Mouse (Mus musculus) heart, postnatal 0 days (tissue): ENCODE results near the gene Fam71a. TPM values are rescaled to one million over a fixed set of nuclear protein-coding genes. Genes with fewer than 3 reads are reported as not detected.

Experiments used
- ATAC-seq: fragments of 200-750 bp; cut with Nextera tagmentation; 2 replicates; pipeline ENCODE4 v1.8.0; 2017; ENCODE audit warnings: low read depth, moderate number of reproducible peaks, moderate library complexity; ENCODE audit not compliant: insufficient read depth
- DNase-seq: peaks from one replicate; pipeline ENCODE4 v3.0.0-alpha.2; 2016; ENCODE audit warnings: low spot score
- H3K27ac ChIP-seq: fragments of 300-500 bp; sonication (generic); 2 replicates; pipeline ENCODE4 v1.5.1; 2014; ENCODE audit warnings: low read depth, mild to moderate bottlenecking
- H3K27me3 ChIP-seq: fragments of 300-500 bp; sonication (generic); 2 replicates; pipeline ENCODE4 v1.6.1; 2014; ENCODE audit warnings: low read length, mixed read lengths; ENCODE audit not compliant: control insufficient read depth, insufficient read depth
- H3K36me3 ChIP-seq: fragments of 300-500 bp; sonication (generic); replicated peaks from 2 replicates; pipeline ENCODE4 v1.6.1; 2014; ENCODE audit warnings: low read length, mixed read lengths; ENCODE audit not compliant: control insufficient read depth, insufficient read depth
- H3K4me1 ChIP-seq: fragments of 300-500 bp; sonication (generic); 2 replicates; pipeline ENCODE4 v1.6.1; 2014; ENCODE audit warnings: antibody characterized with exemption; ENCODE audit not compliant: control insufficient read depth, insufficient read depth
- H3K4me2 ChIP-seq: fragments of 300-500 bp; sonication (generic); 2 replicates; pipeline ENCODE4 v1.6.1; 2014; ENCODE audit warnings: low read depth, mild to moderate bottlenecking, low read length, moderate library complexity
- H3K4me3 ChIP-seq: fragments of 300-500 bp; sonication (generic); 2 replicates; pipeline ENCODE4 v1.5.1; 2014; ENCODE audit warnings: low read depth, low read length
- H3K9ac ChIP-seq: fragments of 300-500 bp; sonication (generic); replicated peaks from 2 replicates; pipeline ENCODE4 v1.6.1; 2014; ENCODE audit warnings: low read depth, low read length, mixed read lengths
- H3K9me3 ChIP-seq: fragments of 300-500 bp; sonication (generic); replicated peaks from 2 replicates; pipeline ENCODE4 v1.6.1; 2016; ENCODE audit warnings: low read length; ENCODE audit not compliant: control insufficient read depth
- CTCF ChIP-seq: IDR thresholded peaks from 2 replicates; pipeline ENCODE4 v1.5.1; 2016; ENCODE audit warnings: antibody characterized with exemption, control low read depth, low read depth
- EP300 ChIP-seq: IDR thresholded peaks from 2 replicates; pipeline ENCODE4 v1.6.1; 2016; ENCODE audit warnings: antibody characterized with exemption, low read depth
- WGBS: fragments of 180-500 bp; shearing (Covaris S2); extraction: QIAGEN DNeasy Blood & Tissue Kit; methylation state at CpG from one replicate; pipeline ENCODE4 v1.1.7; 2014; 5-methylcytosine and 5-hydroxymethylcytosine counted together
- polyA plus RNA-seq: library from polyadenylated mRNA; unstranded; fragments of >200 nt; fragmentation: Nextera tagmentation; extraction: Ambion mirVana; gene quantifications from 2 replicates; pipeline ENCODE4 v1.2.1, GENCODE M21; 2015
- total RNA-seq: library from RNA; depleted of rRNA; stranded (reverse); fragments of >200 nt; gene quantifications from 2 replicates; pipeline ENCODE4 v1.2.3, GENCODE M21; 2014; ENCODE audit warnings: low replicate concordance; rRNA removed

The Fam71a gene
- total and polyA plus RNA-seq, 2 experiments from 2014 or later, result not detected

DNA sequence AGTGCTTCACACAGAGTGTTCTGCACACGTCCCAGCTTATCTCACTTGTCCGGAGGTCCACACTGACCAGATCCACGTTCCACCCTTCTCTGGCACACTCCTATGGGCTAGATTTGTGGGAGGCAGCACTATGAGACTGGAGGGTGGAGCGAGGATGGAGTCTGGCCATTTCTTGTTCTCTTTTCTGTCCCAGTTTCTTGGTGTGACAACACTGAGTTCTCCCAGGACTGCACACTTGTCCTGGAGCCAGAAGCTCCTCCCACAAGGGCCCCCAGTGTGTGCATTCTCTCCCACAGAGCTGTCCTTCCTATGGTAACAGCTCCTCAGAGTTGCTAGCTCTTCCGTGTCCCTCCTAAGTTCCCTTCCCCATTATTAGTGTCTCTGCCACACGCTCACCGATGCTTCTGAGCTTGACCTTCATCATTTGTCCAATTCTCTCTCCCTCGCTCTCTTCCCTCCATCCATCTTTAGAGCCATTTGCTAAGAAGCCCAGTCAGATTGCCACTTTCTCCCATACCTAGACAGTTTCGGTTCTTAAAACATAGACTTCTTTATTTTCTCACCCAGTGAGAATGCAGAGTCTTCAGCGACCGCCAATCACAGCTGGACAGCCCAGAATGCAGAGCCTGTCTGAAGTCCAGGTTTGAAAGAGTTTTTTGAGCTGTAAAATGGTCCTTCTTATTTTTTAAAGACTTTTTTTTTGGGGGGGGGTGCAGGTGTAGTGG is 48.9 kb downstream of the Fam71a start:
- H3K9me3 ChIP-seq, result no peaks in the 10 kb centered on the region
- H3K4me3 ChIP-seq, result no peak overlapping the region
- H3K36me3 ChIP-seq, result no peaks in the 10 kb centered on the region
- no peak overlapping the region for H3K27ac ChIP-seq
- H3K4me1 ChIP-seq, result 0 out of 2 replicates have a peak, but pooled peaks cover 4% of the 10 kb centered on the region
- H3K4me2 ChIP-seq, result no peak overlapping the region
- no peak for DNase-seq
- 60% methylated on average over 11 of the region's 11 CpGs for WGBS
- no peaks in the 10 kb centered on the region for H3K27me3 ChIP-seq
- no peak for ATAC-seq
- TF ChIP-seq EP300 (no peak), CTCF (no peak)
- H3K9ac ChIP-seq, result no peak overlapping the region

DNA sequence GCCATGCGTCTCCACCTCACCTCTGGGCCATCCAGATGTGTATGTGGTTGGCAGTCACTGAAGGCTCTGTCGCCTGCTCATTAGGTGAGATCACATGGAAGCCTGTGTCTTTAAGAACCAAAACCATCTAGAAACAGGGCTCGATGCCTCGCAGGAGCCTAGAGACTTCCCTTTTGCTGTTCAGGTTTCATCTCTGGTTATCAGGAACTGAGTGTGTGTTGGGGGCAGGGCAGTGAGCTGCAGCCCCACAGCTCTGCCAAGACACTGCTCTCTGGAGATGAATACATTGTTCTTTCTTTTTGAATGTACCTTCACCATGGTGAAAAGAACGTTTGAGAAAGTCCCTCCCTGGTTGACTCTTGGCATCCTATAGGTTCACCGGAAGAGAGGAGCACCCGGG is 49.7 kb downstream of the Fam71a start:
- TF ChIP-seq CTCF (no peak), EP300 (no peak)
- Histone ChIP-seq H3K9ac (no peak overlapping the region), H3K9me3 (no peaks in the 10 kb centered on the region), H3K27me3 (no peaks in the 10 kb centered on the region), H3K27ac (no peak overlapping the region), H3K4me3 (no peak overlapping the region), H3K36me3 (no peaks in the 10 kb centered on the region), H3K4me2 (no peak overlapping the region), H3K4me1 (0 out of 2 replicates have a peak, but pooled peaks cover 5% of the 10 kb centered on the region)
- ATAC-seq, result no peak
- no peak for DNase-seq
- WGBS, result 56% methylated on average over 7 of the region's 7 CpGs

Other genes starting within 250 kb of the Fam71a start
- gene Angel2, start 239.7 kb downstream of the Fam71a start, total RNA-seq, result 17.4 and 23.8 TPM in 2 replicates
- gene Angel2, start 239.7 kb downstream of the Fam71a start, polyA plus RNA-seq, result 25.1 and 26.0 TPM in 2 replicates
- gene Vash2, start 185.5 kb downstream of the Fam71a start, total RNA-seq, result 21.9 and 39.5 TPM in 2 replicates
- gene Vash2, start 185.5 kb downstream of the Fam71a start, polyA plus RNA-seq, result 18.9 and 23.5 TPM in 2 replicates
- 5.2 and 11.1 TPM in 2 replicates for gene Flvcr1, start 138.7 kb downstream of the Fam71a start, total RNA-seq
- gene Flvcr1, start 138.7 kb downstream of the Fam71a start, polyA plus RNA-seq, result 1.6 and 2.4 TPM in 2 replicates
- gene Spata45, start 128.2 kb downstream of the Fam71a start, total RNA-seq, result not detected in 2 replicates
- not detected in 2 replicates for gene Spata45, start 128.2 kb downstream of the Fam71a start, polyA plus RNA-seq
- 8.3 and 18.8 TPM in 2 replicates for gene Tatdn3, start 101.9 kb downstream of the Fam71a start, total RNA-seq
- gene Tatdn3, start 101.9 kb downstream of the Fam71a start, polyA plus RNA-seq, result 20.0 and 21.2 TPM in 2 replicates
- 3.0 and 3.2 TPM in 2 replicates for gene Nsl1, start 101.8 kb downstream of the Fam71a start, total RNA-seq
- gene Nsl1, start 101.8 kb downstream of the Fam71a start, polyA plus RNA-seq, result 3.5 and 4.1 TPM in 2 replicates
- not detected in 2 replicates for gene Batf3, start 67.0 kb downstream of the Fam71a start, total RNA-seq
- gene Batf3, start 67.0 kb downstream of the Fam71a start, polyA plus RNA-seq, result 1.2 and 1.3 TPM in 2 replicates
- gene Atf3, start 53.2 kb upstream of the Fam71a start, total RNA-seq, result 44.1 and 54.0 TPM in 2 replicates
- 5.5 and 13.9 TPM in 2 replicates for gene Atf3, start 53.2 kb upstream of the Fam71a start, polyA plus RNA-seq
- gene Nenf, start 153.4 kb upstream of the Fam71a start, total RNA-seq, result 209 and 250 TPM in 2 replicates
- 166 and 171 TPM in 2 replicates for gene Nenf, start 153.4 kb upstream of the Fam71a start, polyA plus RNA-seq
- 5.3 and 11.4 TPM in 2 replicates for gene Tmem206, start 161.1 kb upstream of the Fam71a start, total RNA-seq
- 10.4 and 10.9 TPM in 2 replicates for gene Tmem206, start 161.1 kb upstream of the Fam71a start, polyA plus RNA-seq
- 109 and 125 TPM in 2 replicates for gene Ppp2r5a, start 238.5 kb upstream of the Fam71a start, total RNA-seq
- gene Ppp2r5a, start 238.5 kb upstream of the Fam71a start, polyA plus RNA-seq, result 29.8 and 31.4 TPM in 2 replicates